Mouse (Mus musculus) liver, embryonic 15.5 days (tissue): ENCODE data around the gene 2410137M14Rik. TPM values are rescaled to one million over a fixed set of nuclear protein-coding genes. Genes with fewer than 3 reads are reported as not detected.

Experiments used
- ATAC-seq: fragments of 200-750 bp; cut with Nextera tagmentation; 2 replicates; pipeline ENCODE4 v1.8.0; 2017; ENCODE audit warnings: moderate number of reproducible peaks, mild to moderate bottlenecking, moderate library complexity; ENCODE audit not compliant: insufficient read depth
- H3K27ac ChIP-seq: fragments of 300-500 bp; sonication (generic); replicated peaks from 2 replicates; pipeline ENCODE4 v1.5.1; 2015; ENCODE audit warnings: mild to moderate bottlenecking, inconsistent platforms
- H3K27me3 ChIP-seq: fragments of 300-500 bp; sonication (generic); 2 replicates; pipeline ENCODE4 v1.6.1; 2015; ENCODE audit warnings: mild to moderate bottlenecking, inconsistent platforms
- H3K36me3 ChIP-seq: fragments of 300-500 bp; sonication (generic); replicated peaks from 2 replicates; pipeline ENCODE4 v1.6.1; 2015; ENCODE audit warnings: moderate library complexity, mild to moderate bottlenecking, inconsistent platforms
- H3K4me1 ChIP-seq: fragments of 300-500 bp; sonication (generic); replicated peaks from 2 replicates; pipeline ENCODE4 v1.6.1; 2015; ENCODE audit warnings: inconsistent platforms
- H3K4me2 ChIP-seq: fragments of 300-500 bp; sonication (generic); 2 replicates; pipeline ENCODE4 v1.6.1; 2015; ENCODE audit warnings: moderate library complexity, mild to moderate bottlenecking, inconsistent platforms
- H3K4me3 ChIP-seq: fragments of 300-500 bp; sonication (generic); replicated peaks from 2 replicates; pipeline ENCODE4 v1.5.1; 2015; ENCODE audit warnings: mild to moderate bottlenecking, inconsistent platforms
- H3K9ac ChIP-seq: fragments of 300-500 bp; sonication (generic); 2 replicates; pipeline ENCODE4 v1.6.1; 2015; ENCODE audit warnings: moderate library complexity, mild to moderate bottlenecking, inconsistent platforms
- H3K9me3 ChIP-seq: fragments of 300-500 bp; sonication (generic); replicated peaks from 2 replicates; pipeline ENCODE4 v1.6.1; 2016; ENCODE audit warnings: inconsistent platforms
- WGBS: fragments of 180-500 bp; shearing (Covaris S2); methylation state at CpG from one replicate; pipeline ENCODE4 v1.1.7; 2015; ENCODE audit warnings: mixed read lengths; ENCODE audit not compliant: insufficient replicate concordance; 5-methylcytosine and 5-hydroxymethylcytosine counted together
- polyA plus RNA-seq: library from polyadenylated mRNA; unstranded; fragments of >200 nt; fragmentation: Nextera tagmentation; extraction: Ambion mirVana; gene quantifications from 2 replicates; pipeline ENCODE4 v1.2.1, GENCODE M21; 2015

Gene 2410137M14Rik
- polyA plus RNA-seq, 1 experiment from 2014 or later: not detected

- no peak overlapping the region for H3K4me2 ChIP-seq
- no peak overlapping the region for H3K4me3 ChIP-seq
- H3K27me3 ChIP-seq: peaks cover 91% of the 10 kb centered on the region
- ATAC-seq: no peak
- H3K27ac ChIP-seq: no peak overlapping the region
- 21% methylated on average over 9 of the region's 9 CpGs for WGBS
- H3K9me3 ChIP-seq: no peaks in the 10 kb centered on the region
- no peak overlapping the region for H3K9ac ChIP-seq
- peaks cover 6% of the 10 kb centered on the region for H3K36me3 ChIP-seq
- peaks cover 15% of the 10 kb centered on the region for H3K4me1 ChIP-seq
Observed at GRCm38 (mm10) chr17:36944121-36944775, 36.8 kb downstream of the 2410137M14Rik start.

GRCm38 (mm10) chr17:36943691-36944090 lies 37.3 kb downstream of the 2410137M14Rik start:
- no peak overlapping the region for H3K4me3 ChIP-seq
- no peak overlapping the region for H3K4me2 ChIP-seq
- no peak overlapping the region for H3K27ac ChIP-seq
- H3K9ac ChIP-seq: no peak overlapping the region
- no peaks in the 10 kb centered on the region for H3K9me3 ChIP-seq
- H3K27me3 ChIP-seq: peaks cover 87% of the 10 kb centered on the region
- ATAC-seq: no peak
- WGBS: 14% methylated on average over 5 of the region's 5 CpGs
- H3K36me3 ChIP-seq: peaks cover under 1% of the 10 kb centered on the region; the same call in 1 of the 2 replicates
- peaks cover 15% of the 10 kb centered on the region for H3K4me1 ChIP-seq

DNA sequence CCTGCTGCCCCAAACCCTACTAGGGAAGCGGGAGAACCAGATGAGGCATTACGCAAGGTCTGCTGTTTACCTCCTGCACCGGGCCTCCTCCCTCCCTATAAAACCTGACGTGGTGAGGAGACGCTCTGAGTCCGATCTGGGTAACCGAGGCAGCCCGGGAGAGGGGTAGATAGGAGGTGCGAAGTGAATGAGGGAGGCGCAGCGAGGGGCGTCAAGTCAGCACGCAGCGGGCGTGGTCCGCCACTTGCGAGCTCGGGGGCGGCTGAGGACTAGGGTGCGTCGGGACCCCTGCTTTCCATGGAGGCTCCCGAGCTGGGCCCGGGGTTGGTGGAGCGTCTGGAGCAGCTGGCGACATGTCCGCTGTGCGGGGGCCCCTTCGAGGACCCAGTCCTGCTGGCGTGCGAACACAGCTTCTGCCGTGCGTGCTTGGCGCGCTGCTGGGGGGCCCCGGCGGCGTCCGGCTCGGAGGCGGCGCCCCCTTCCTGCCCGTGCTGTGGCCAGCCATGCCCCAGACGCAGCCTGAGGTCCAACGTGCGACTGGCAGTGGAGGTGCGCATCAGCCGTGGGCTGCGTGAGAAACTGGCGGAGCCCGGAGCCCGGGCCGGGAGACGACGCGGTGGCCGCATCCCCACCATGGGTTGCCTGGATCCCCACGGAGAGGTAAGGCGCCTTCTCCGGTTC lies 38.1 kb downstream of the 2410137M14Rik start, which contains the start of gene Rnf39:
Gene Rnf39 (plus strand): TSS at position 128 of the 681 bp plus-strand sequence.
- Histone ChIP-seq H3K36me3 (no peaks in the 10 kb centered on the region), H3K27ac (no peak within 1 kb of the TSS), H3K27me3 (peaks cover 84% of the 10 kb centered on the region), H3K9ac (no peak within 1 kb of the TSS), H3K9me3 (no peaks in the 10 kb centered on the region), H3K4me1 (peaks cover 15% of the 10 kb centered on the region), H3K4me3 (peak within 1 kb of the TSS; percentile 24; the same call in 1 of the 2 replicates), H3K4me2 (peak within 1 kb of the TSS; percentile 51)
- no peak; the same call in 1 of the 2 replicates for ATAC-seq
- 3% methylated on average over 58 of the region's 59 CpGs for WGBS

GRCm38 (mm10) chr17:36942391-36942790 lies 38.6 kb downstream of the 2410137M14Rik start:
- peaks cover 12% of the 10 kb centered on the region for H3K4me1 ChIP-seq
- H3K36me3 ChIP-seq: no peaks in the 10 kb centered on the region
- H3K4me3 ChIP-seq: no peak overlapping the region; the same call in 1 of the 2 replicates
- WGBS: 35% methylated on average over 10 of the region's 10 CpGs
- H3K9ac ChIP-seq: no peak overlapping the region
- peaks cover 84% of the 10 kb centered on the region for H3K27me3 ChIP-seq
- H3K4me2 ChIP-seq: peak overlapping the region; percentile 51; the same call in 1 of the 2 replicates
- no peaks in the 10 kb centered on the region for H3K9me3 ChIP-seq
- no peak overlapping the region for H3K27ac ChIP-seq
- no peak; the same call in 1 of the 2 replicates for ATAC-seq

DNA sequence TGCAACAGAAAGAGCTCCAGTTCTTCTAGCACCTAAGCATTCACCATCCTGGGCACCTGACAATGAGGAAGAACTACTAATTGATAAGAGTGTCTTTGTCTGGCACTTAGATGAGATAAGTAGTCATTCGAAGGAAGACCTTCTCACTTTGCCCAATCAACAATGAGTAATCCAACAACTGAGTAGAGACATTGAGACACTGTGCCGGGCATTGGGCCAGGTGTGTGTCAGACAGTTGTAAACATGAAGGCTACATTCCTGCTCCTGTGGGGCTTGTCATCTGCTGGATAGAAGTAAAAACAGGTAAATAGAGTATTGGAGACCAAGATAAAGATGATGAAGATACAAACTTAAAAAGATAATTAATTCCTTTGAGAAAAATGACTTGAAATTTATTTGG lies 43.0 kb downstream of the 2410137M14Rik start:
- Histone ChIP-seq H3K36me3 (no peaks in the 10 kb centered on the region), H3K9ac (no peak overlapping the region), H3K27ac (no peak overlapping the region), H3K4me2 (no peak overlapping the region), H3K27me3 (peaks cover 48% of the 10 kb centered on the region), H3K9me3 (no peaks in the 10 kb centered on the region), H3K4me3 (no peak overlapping the region), H3K4me1 (peaks cover 4% of the 10 kb centered on the region)
- ATAC-seq: no peak
- WGBS: 49% methylated on average over 2 of the region's 2 CpGs

- ATAC-seq: no peak
- H3K27ac ChIP-seq: no peak overlapping the region
- no peak overlapping the region for H3K9ac ChIP-seq
- H3K4me1 ChIP-seq: no peaks in the 10 kb centered on the region
- H3K4me2 ChIP-seq: no peak overlapping the region
- H3K36me3 ChIP-seq: no peaks in the 10 kb centered on the region
- no peaks in the 10 kb centered on the region for H3K9me3 ChIP-seq
- no peak overlapping the region for H3K4me3 ChIP-seq
- 32% methylated on average over 2 of the region's 2 CpGs for WGBS
- H3K27me3 ChIP-seq: peaks cover 5% of the 10 kb centered on the region; the same call in 1 of the 2 replicates
Observed at GRCm38 (mm10) chr17:36931806-36932205, 49.2 kb downstream of the 2410137M14Rik start.

- no peak overlapping the region for H3K9ac ChIP-seq
- WGBS: 53% methylated on average over 4 of the region's 4 CpGs
- no peaks in the 10 kb centered on the region for H3K36me3 ChIP-seq
- no peaks in the 10 kb centered on the region for H3K9me3 ChIP-seq
- no peak overlapping the region for H3K4me2 ChIP-seq
- ATAC-seq: no peak
- no peak overlapping the region for H3K27ac ChIP-seq
- no peaks in the 10 kb centered on the region for H3K4me1 ChIP-seq
- H3K4me3 ChIP-seq: no peak overlapping the region
- H3K27me3 ChIP-seq: peaks cover 5% of the 10 kb centered on the region; the same call in 1 of the 2 replicates
Observed at GRCm38 (mm10) chr17:36931130-36931529, 49.9 kb downstream of the 2410137M14Rik start.

- 47% methylated on average over 6 of the region's 6 CpGs for whole genome bisulfite sequencing
- Histone ChIP-seq H3K9me3 (no peaks in the 10 kb centered on the region), H3K36me3 (no peaks in the 10 kb centered on the region), H3K9ac (no peak overlapping the region), H3K27me3 (peaks cover 5% of the 10 kb centered on the region; the same call in 1 of the 2 replicates), H3K4me2 (no peak overlapping the region), H3K27ac (no peak overlapping the region), H3K4me1 (no peaks in the 10 kb centered on the region), H3K4me3 (no peak overlapping the region)
- ATAC-seq: no peak
Observed at GRCm38 (mm10) chr17:36930233-36930632, 50.8 kb downstream of the 2410137M14Rik start.

- Histone ChIP-seq H3K4me3 (no peak overlapping the region), H3K27ac (no peak overlapping the region), H3K4me1 (no peaks in the 10 kb centered on the region), H3K4me2 (no peak overlapping the region), H3K9me3 (no peaks in the 10 kb centered on the region), H3K9ac (no peak overlapping the region), H3K36me3 (no peaks in the 10 kb centered on the region), H3K27me3 (peaks cover 4% of the 10 kb centered on the region; the same call in 1 of the 2 replicates)
- no peak for ATAC-seq
- 53% methylated on average over 12 of the region's 12 CpGs for WGBS
Observed at GRCm38 (mm10) chr17:36929236-36929932, 51.7 kb downstream of the 2410137M14Rik start.
